Mouse (Mus musculus): Measurements from ENCODE around the gene 1700025G04Rik. TPM values are rescaled to one million over a fixed set of nuclear protein-coding genes. Genes with fewer than 3 reads are reported as not detected.

1700025G04Rik gene
- polyA plus RNA-seq, 1 experiment from 2014 or later: 28.0 TPM

- Histone ChIP-seq H3K27me3 (ENCODE audit: control insufficient read depth, insufficient read depth, low read length) (no peaks in the 10 kb centered on the region), H3K9me3 (replicated peaks; ENCODE audit: control insufficient read depth, low read length) (no peaks in the 10 kb centered on the region), H3K9ac (ENCODE audit: low read length) (peak overlapping the region; percentile 83), H3K4me3 (ENCODE audit: low read length) (peak overlapping the region; percentile 81), H3K4me2 (ENCODE audit: low read depth, low read length) (peak overlapping the region; percentile 95), H3K27ac (ENCODE audit: low read length) (peak overlapping the region; percentile 91), H3K36me3 (ENCODE audit: control insufficient read depth, insufficient read depth) (no peaks in the 10 kb centered on the region), H3K4me1 (ENCODE audit: control insufficient read depth, insufficient read depth, low read length) (peaks cover 20% of the 10 kb centered on the region)
- peak; percentile 43 for ATAC-seq (replicated peaks; ENCODE audit: extremely low read depth, insufficient read depth, low FRiP score)
- 3% methylated on average over 36 of the region's 36 CpGs for WGBS
Observed at GRCm38 (mm10) chr1:152090564-152091545, 930 bp upstream of the 1700025G04Rik start.

GRCm38 (mm10) chr1:152089526-152089925, 399 bp downstream of the 1700025G04Rik start:
- Histone ChIP-seq H3K9ac (ENCODE audit: low read length) (peak overlapping the region; percentile 83), H3K4me2 (ENCODE audit: low read depth, low read length) (peak overlapping the region; percentile 95), H3K4me1 (ENCODE audit: control insufficient read depth, insufficient read depth, low read length) (peaks cover 33% of the 10 kb centered on the region), H3K36me3 (ENCODE audit: control insufficient read depth, insufficient read depth) (no peaks in the 10 kb centered on the region), H3K27ac (ENCODE audit: low read length) (peak overlapping the region; percentile 91), H3K4me3 (ENCODE audit: low read length) (peak overlapping the region; percentile 81), H3K9me3 (replicated peaks; ENCODE audit: control insufficient read depth, low read length) (no peaks in the 10 kb centered on the region), H3K27me3 (ENCODE audit: control insufficient read depth, insufficient read depth, low read length) (no peaks in the 10 kb centered on the region)
- 0% methylated on average over 25 of the region's 25 CpGs for WGBS
- peak; percentile 12 for ATAC-seq (replicated peaks; ENCODE audit: extremely low read depth, insufficient read depth, low FRiP score)

- 2% methylated on average over 16 of the region's 16 CpGs for WGBS
- Histone ChIP-seq H3K9me3 (replicated peaks; ENCODE audit: control insufficient read depth, low read length) (no peaks in the 10 kb centered on the region), H3K36me3 (ENCODE audit: control insufficient read depth, insufficient read depth) (no peaks in the 10 kb centered on the region), H3K27ac (ENCODE audit: low read length) (peak overlapping the region; percentile 91), H3K9ac (ENCODE audit: low read length) (peak overlapping the region; percentile 83), H3K4me2 (ENCODE audit: low read depth, low read length) (peak overlapping the region; percentile 95), H3K4me1 (ENCODE audit: control insufficient read depth, insufficient read depth, low read length) (peaks cover 36% of the 10 kb centered on the region), H3K27me3 (ENCODE audit: control insufficient read depth, insufficient read depth, low read length) (no peaks in the 10 kb centered on the region), H3K4me3 (ENCODE audit: low read length) (peak overlapping the region; percentile 81)
- ATAC-seq (replicated peaks; ENCODE audit: extremely low read depth, insufficient read depth, low FRiP score): peak; percentile 57
Observed at GRCm38 (mm10) chr1:152088791-152089401, 1.0 kb downstream of the 1700025G04Rik start.

GRCm38 (mm10) chr1:152088030-152088429, 1.9 kb downstream of the 1700025G04Rik start:
- Histone ChIP-seq H3K36me3 (ENCODE audit: control insufficient read depth, insufficient read depth) (no peaks in the 10 kb centered on the region), H3K9me3 (replicated peaks; ENCODE audit: control insufficient read depth, low read length) (no peaks in the 10 kb centered on the region), H3K9ac (ENCODE audit: low read length) (peak overlapping the region; percentile 43), H3K4me3 (ENCODE audit: low read length) (peak overlapping the region; percentile 81), H3K27ac (ENCODE audit: low read length) (no peak overlapping the region; the same call in 1 of the 2 replicates), H3K4me1 (ENCODE audit: control insufficient read depth, insufficient read depth, low read length) (peaks cover 36% of the 10 kb centered on the region), H3K4me2 (ENCODE audit: low read depth, low read length) (peak overlapping the region; percentile 95), H3K27me3 (ENCODE audit: control insufficient read depth, insufficient read depth, low read length) (no peaks in the 10 kb centered on the region)
- WGBS: 62% methylated on average over 5 of the region's 5 CpGs
- ATAC-seq (replicated peaks; ENCODE audit: extremely low read depth, insufficient read depth, low FRiP score): no peak

- peaks cover 38% of the 10 kb centered on the region for H3K4me1 ChIP-seq (ENCODE audit: control insufficient read depth, insufficient read depth, low read length)
- no peak overlapping the region for H3K4me3 ChIP-seq (ENCODE audit: low read length)
- WGBS: 91% methylated on average over 3 of the region's 3 CpGs
- H3K36me3 ChIP-seq (ENCODE audit: control insufficient read depth, insufficient read depth): no peaks in the 10 kb centered on the region
- no peak overlapping the region for H3K27ac ChIP-seq (ENCODE audit: low read length)
- no peaks in the 10 kb centered on the region for H3K27me3 ChIP-seq (ENCODE audit: control insufficient read depth, insufficient read depth, low read length)
- H3K9me3 ChIP-seq (replicated peaks; ENCODE audit: control insufficient read depth, low read length): no peaks in the 10 kb centered on the region
- no peak for ATAC-seq (replicated peaks; ENCODE audit: extremely low read depth, insufficient read depth, low FRiP score)
- 0 out of 2 replicates have a peak overlapping the region, but pooled peaks have one; percentile 6 for H3K9ac ChIP-seq (ENCODE audit: low read length)
- H3K4me2 ChIP-seq (ENCODE audit: low read depth, low read length): no peak overlapping the region
Observed at GRCm38 (mm10) chr1:152086951-152087350, 3.0 kb downstream of the 1700025G04Rik start.

GRCm38 (mm10) chr1:152085561-152085960, 4.4 kb downstream of the 1700025G04Rik start:
- no peak for ATAC-seq (replicated peaks; ENCODE audit: extremely low read depth, insufficient read depth, low FRiP score)
- no peaks in the 10 kb centered on the region for H3K27me3 ChIP-seq (ENCODE audit: control insufficient read depth, insufficient read depth, low read length)
- H3K4me2 ChIP-seq (ENCODE audit: low read depth, low read length): peak overlapping the region; percentile 58
- no peak overlapping the region for H3K27ac ChIP-seq (ENCODE audit: low read length)
- H3K4me3 ChIP-seq (ENCODE audit: low read length): no peak overlapping the region
- H3K4me1 ChIP-seq (ENCODE audit: control insufficient read depth, insufficient read depth, low read length): peaks cover 43% of the 10 kb centered on the region
- no peaks in the 10 kb centered on the region for H3K36me3 ChIP-seq (ENCODE audit: control insufficient read depth, insufficient read depth)
- H3K9ac ChIP-seq (ENCODE audit: low read length): no peak overlapping the region
- WGBS: 81% methylated on average over 5 of the region's 5 CpGs
- no peaks in the 10 kb centered on the region for H3K9me3 ChIP-seq (replicated peaks; ENCODE audit: control insufficient read depth, low read length)

- 16% methylated on average over 15 of the region's 15 CpGs for whole genome bisulfite sequencing
- Histone ChIP-seq H3K9me3 (replicated peaks; ENCODE audit: control insufficient read depth, low read length) (no peaks in the 10 kb centered on the region), H3K27me3 (ENCODE audit: control insufficient read depth, insufficient read depth, low read length) (no peaks in the 10 kb centered on the region), H3K27ac (ENCODE audit: low read length) (no peak overlapping the region; the same call in 1 of the 2 replicates), H3K36me3 (ENCODE audit: control insufficient read depth, insufficient read depth) (no peaks in the 10 kb centered on the region), H3K4me3 (ENCODE audit: low read length) (peak overlapping the region; percentile 43), H3K4me1 (ENCODE audit: control insufficient read depth, insufficient read depth, low read length) (peaks cover 43% of the 10 kb centered on the region), H3K9ac (ENCODE audit: low read length) (no peak overlapping the region), H3K4me2 (ENCODE audit: low read depth, low read length) (peak overlapping the region; percentile 58)
- peak; percentile 26; the same call in 1 of the 2 replicates for ATAC-seq (replicated peaks; ENCODE audit: extremely low read depth, insufficient read depth, low FRiP score)
Observed at GRCm38 (mm10) chr1:152084638-152085345, 5.1 kb downstream of the 1700025G04Rik start.

- WGBS: 62% methylated on average over 8 of the region's 8 CpGs
- ATAC-seq (replicated peaks; ENCODE audit: extremely low read depth, insufficient read depth, low FRiP score): no peak
- no peaks in the 10 kb centered on the region for H3K27me3 ChIP-seq (ENCODE audit: control insufficient read depth, insufficient read depth, low read length)
- no peak overlapping the region for H3K4me3 ChIP-seq (ENCODE audit: low read length)
- no peak overlapping the region for H3K9ac ChIP-seq (ENCODE audit: low read length)
- no peaks in the 10 kb centered on the region for H3K36me3 ChIP-seq (ENCODE audit: control insufficient read depth, insufficient read depth)
- no peak overlapping the region for H3K4me2 ChIP-seq (ENCODE audit: low read depth, low read length)
- peaks cover 28% of the 10 kb centered on the region for H3K4me1 ChIP-seq (ENCODE audit: control insufficient read depth, insufficient read depth, low read length)
- no peak overlapping the region for H3K27ac ChIP-seq (ENCODE audit: low read length)
- H3K9me3 ChIP-seq (replicated peaks; ENCODE audit: control insufficient read depth, low read length): no peaks in the 10 kb centered on the region
Observed at GRCm38 (mm10) chr1:152081954-152082711, 7.8 kb downstream of the 1700025G04Rik start.
